ENCODE assay signal across 25 mouse cellular contexts in genomic region chr1:88263778-88264177, GRCm38 (mm10). TPM values are rescaled to one million over a fixed set of nuclear protein-coding genes. Genes with fewer than 3 reads are reported as not detected.
DNase-seq lines count a peak whose midpoint lies in the region.
"Had no signal": no experiment of that assay in that cellular context is flagged by ENCODE, and none has a peak within 500 bp of the region (broad histone marks: within the 10 kb centered on the region; RNA-seq: fewer than 3 reads in every experiment).

No protein-coding gene starts in this region.

- H3K27ac ChIP-seq in heart, embryonic 10.5 days: no peak overlapping the region
- H3K27ac ChIP-seq: embryonic facial prominence, embryonic 10.5 days; embryonic facial prominence, embryonic 12.5 days; forebrain, embryonic 13.5 days; forebrain, embryonic 15.5 days had no signal

- peaks cover 19% of the 10 kb centered on the region for H3K4me1 ChIP-seq in heart, embryonic 10.5 days
- H3K4me1 ChIP-seq: embryonic facial prominence, embryonic 10.5 days; embryonic facial prominence, embryonic 12.5 days; forebrain, embryonic 13.5 days; forebrain, embryonic 15.5 days had no signal

- no peak overlapping the region for H3K4me3 ChIP-seq in heart, embryonic 10.5 days
- H3K4me3 ChIP-seq: embryonic facial prominence, embryonic 10.5 days; embryonic facial prominence, embryonic 12.5 days; forebrain, embryonic 13.5 days; forebrain, embryonic 15.5 days had no signal

- no peaks in the 10 kb centered on the region for H3K27me3 ChIP-seq in heart, embryonic 10.5 days (ENCODE audit: insufficient read depth, poor library complexity, severe bottlenecking)
- H3K27me3 ChIP-seq: CH12.LX; embryonic facial prominence, embryonic 12.5 days; forebrain, embryonic 13.5 days; forebrain, embryonic 15.5 days; Patski had no signal

- peaks cover 92% of the 10 kb centered on the region for H3K36me3 ChIP-seq in heart, embryonic 10.5 days

- peaks cover 24% of the 10 kb centered on the region; the same call in 1 of the 2 replicates for H3K9me3 ChIP-seq in heart, embryonic 10.5 days
- H3K9me3 ChIP-seq: forebrain, embryonic 15.5 days; G1E had no signal

- peak; percentile 36 to 70 for DNase-seq in adrenal gland, adult (ENCODE audit: inconsistent age in 2 of 2, low spot score in 1 of 2)
- no peak for DNase-seq in adrenal gland, postnatal 10 days
- DNase-seq in heart, embryonic 10.5 days (ENCODE audit: low spot score): peak; percentile 88
- DNase-seq in heart, adult 18-20 months: no peak
- DNase-seq in ovary, postnatal 36 days (ENCODE audit: low spot score): peak; percentile 50
- no peak for DNase-seq in ovary, postnatal 14 days (ENCODE audit: low spot score)
- DNase-seq: adrenal gland, adult 8-10 months; adrenal gland, postnatal 36 days; B cell, adult 2 months; cerebellum, adult 11-12 months; cerebellum, adult 2 months; cerebellum, adult 9-10 months; cerebellum, postnatal 25 days; forebrain, postnatal 0 days had no signal

- WGBS in heart, embryonic 10.5 days: 89% methylated on average over 5 of the region's 5 CpGs

RNA-seq across cellular contexts. Expression of gene Hjurp, which starts 13.7 kb away (rescaled TPM):
- total RNA-seq in adrenal gland, postnatal 10 days (2021): 10 to 100 TPM; 63.8 to 91.9 TPM
- polyA plus RNA-seq in heart, embryonic 10.5 days (2016; fragmentation: Nextera tagmentation; extraction: Ambion mirVana): 143 and 155 TPM in 2 replicates
- total RNA-seq in heart, adult 18-20 months (2021): 10 to 100 TPM; 10.6 to 11.0 TPM

RNA-seq across cellular contexts. Expression of gene Trpm8, which starts 13.7 kb away (rescaled TPM):
- not detected for total RNA-seq in adrenal gland, postnatal 10 days (2021)
- 0.11 and 0.15 TPM in 2 replicates for polyA plus RNA-seq in heart, embryonic 10.5 days (2016; fragmentation: Nextera tagmentation; extraction: Ambion mirVana)
- total RNA-seq in heart, adult 18-20 months (2021): not detected
- total RNA-seq: adrenal gland, adult 8-10 months; adrenal gland, postnatal 36 days; CH12.LX; G1E had no signal
- polyA plus RNA-seq: activated CD4-positive, CD25-positive, alpha-beta regulatory T cell, adult 4 months; CD4-positive, CD25-positive, alpha-beta regulatory T cell, adult 4 months; embryonic facial prominence, embryonic 10.5 days; embryonic facial prominence, embryonic 12.5 days; forebrain, embryonic 11.5 days; G1E had no signal

RNA-seq across cellular contexts. Expression of gene Mroh2a, which starts 37.0 kb away (rescaled TPM):
- 1 to 10 TPM in 1 of 2 experiments, under 1 TPM in 1; 0.67 to 1.3 TPM for total RNA-seq in adrenal gland, postnatal 10 days (2021)
- 0.58 and 0.82 TPM in 2 replicates for polyA plus RNA-seq in heart, embryonic 10.5 days (2016; fragmentation: Nextera tagmentation; extraction: Ambion mirVana)
- not detected for total RNA-seq in heart, adult 18-20 months (2021)
- total RNA-seq: forebrain, postnatal 0 days had no signal
- polyA plus RNA-seq: cortical plate, adult 2 months; G1E had no signal

RNA-seq across cellular contexts. Expression of gene Ugt1a1, which starts 52.0 kb away (rescaled TPM):
- 100 to 1,000 TPM in 1 of 2 experiments, 10 to 100 TPM in 1; 40.3 to 102 TPM for total RNA-seq in adrenal gland, postnatal 10 days (2021)
- polyA plus RNA-seq in heart, embryonic 10.5 days (2016; fragmentation: Nextera tagmentation; extraction: Ambion mirVana): not detected in 2 replicates
- under 1 TPM in 1 of 2 experiments, not detected in 1; 0.20 TPM for total RNA-seq in heart, adult 18-20 months (2021)
- total RNA-seq: CH12.LX had no signal
- polyA plus RNA-seq: activated CD4-positive, CD25-positive, alpha-beta regulatory T cell, adult 4 months; CD4-positive, CD25-positive, alpha-beta regulatory T cell, adult 4 months; cerebellum, adult 2 months; embryonic facial prominence, embryonic 10.5 days; embryonic facial prominence, embryonic 12.5 days; forebrain, embryonic 11.5 days; forebrain, embryonic 13.5 days; forebrain, embryonic 15.5 days; forebrain, postnatal 0 days; G1E had no signal

RNA-seq across cellular contexts. Expression of gene Dnajb3, which starts 58.2 kb away (rescaled TPM):
- 1 to 10 TPM; 3.0 to 3.9 TPM for total RNA-seq in adrenal gland, postnatal 10 days (2021)
- 8.1 and 9.9 TPM in 2 replicates for polyA plus RNA-seq in heart, embryonic 10.5 days (2016; fragmentation: Nextera tagmentation; extraction: Ambion mirVana)
- total RNA-seq in heart, adult 18-20 months (2021): under 1 TPM in 1 of 2 experiments, not detected in 1; 0.28 TPM
- total RNA-seq: CH12.LX had no signal
- polyA plus RNA-seq: G1E, Patski had no signal

Comparison
In these comparisons a context has a peak if more than half of its experiments do, and no peak if none do; other contexts are left out.
1. DNase-seq: peak in adrenal gland, adult (2 of 2), heart, embryonic 10.5 days (single experiment) and ovary, postnatal 36 days (single experiment); none in adrenal gland, postnatal 10 days (single experiment), heart, adult 18-20 months (0 of 2) and ovary, postnatal 14 days (single experiment).
2. RNA of gene Hjurp, which starts 13.7 kb away (total RNA-seq): 63.8 to 91.9 TPM in adrenal gland, postnatal 10 days; 10.6 to 11.0 TPM in heart, adult 18-20 months; every median in the first group is over 4 times any median in the second.